Comparison of ENCODE assay signal across 10 mouse cellular contexts in the genomic region with DNA sequence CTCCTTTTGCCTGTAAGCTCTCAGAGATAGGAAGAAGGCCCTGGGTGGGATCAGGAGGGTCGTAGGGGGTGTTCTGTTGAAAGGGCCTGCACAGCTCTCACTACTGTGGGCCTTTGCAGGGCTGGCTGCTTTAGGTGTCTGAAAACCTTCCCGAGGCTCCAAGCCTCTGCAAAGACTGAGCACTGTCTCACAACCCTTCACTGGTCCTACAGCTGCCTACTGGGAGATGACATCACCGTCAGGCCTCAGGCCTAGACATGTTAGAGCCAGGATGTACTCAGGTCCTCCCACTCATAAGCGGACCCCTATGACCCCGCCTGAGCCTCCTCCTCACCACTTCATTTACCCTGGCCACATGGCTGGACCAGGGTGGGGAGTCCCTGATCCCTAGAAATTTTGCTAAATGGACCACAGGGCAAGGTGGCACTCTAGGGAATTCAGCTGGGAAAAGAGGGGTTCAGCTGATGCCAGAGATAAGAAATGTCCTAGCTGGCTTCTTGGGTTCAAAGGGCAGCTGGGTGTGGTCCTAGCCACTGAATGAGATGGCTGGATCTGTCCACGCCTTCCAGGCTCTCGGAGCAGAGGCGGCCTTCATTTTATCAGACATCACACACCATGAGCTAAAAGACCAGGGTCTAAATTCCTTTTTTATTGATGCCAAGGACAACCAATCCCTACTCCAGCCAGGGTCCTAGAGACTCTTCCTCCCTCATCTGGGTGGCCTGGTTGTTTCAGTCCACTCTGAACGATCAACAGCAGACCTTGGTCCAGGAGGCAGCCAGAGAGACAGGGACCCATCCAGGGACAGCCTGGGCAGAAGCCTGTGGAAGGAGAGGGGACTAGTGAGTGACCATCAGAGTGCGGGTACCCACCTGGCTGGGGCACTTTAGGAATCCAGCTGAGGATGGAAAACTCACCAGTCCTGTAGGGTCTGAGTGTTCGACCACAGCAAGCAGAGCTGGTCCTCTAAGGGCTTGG. TPM values are rescaled to one million over a fixed set of nuclear protein-coding genes. Genes with fewer than 3 reads are reported as not detected.
DNase-seq lines count a peak whose midpoint lies in the region; ATAC-seq lines count a peak whose summit lies in the region.
"Had no signal": no experiment of that assay in that cellular context is flagged by ENCODE, and none has a peak within 500 bp of the region (broad histone marks: within the 10 kb centered on the region; RNA-seq: fewer than 3 reads in every experiment).

No protein-coding gene starts in this region.

- peaks cover 14% of the 10 kb centered on the region for H3K4me1 ChIP-seq in liver, embryonic 11.5 days (replicated peaks; ENCODE audit: control insufficient read depth, insufficient read depth, low read length)
- peaks cover 15% of the 10 kb centered on the region for H3K4me1 ChIP-seq in limb, embryonic 13.5 days
- peaks cover 9% of the 10 kb centered on the region for H3K4me1 ChIP-seq in stomach, embryonic 15.5 days

- no peak overlapping the region for H3K9ac ChIP-seq in liver, embryonic 11.5 days (ENCODE audit: low read depth, low read length)
- H3K9ac ChIP-seq in limb, embryonic 13.5 days: peak overlapping the region; percentile 72
- H3K9ac ChIP-seq in stomach, embryonic 15.5 days: no peak overlapping the region

- WGBS in liver, embryonic 11.5 days: 72% methylated on average over 11 of the region's 11 CpGs
- 73% methylated on average over 11 of the region's 11 CpGs for WGBS in limb, embryonic 13.5 days
- WGBS in stomach, embryonic 15.5 days: 78% methylated on average over 11 of the region's 11 CpGs

- H3K4me2 ChIP-seq in liver, embryonic 11.5 days: peak overlapping the region; percentile 93; the same call in 1 of the 2 replicates
- peak overlapping the region; percentile 97 for H3K4me2 ChIP-seq in limb, embryonic 13.5 days (replicated peaks)
- H3K4me2 ChIP-seq in stomach, embryonic 15.5 days: peak overlapping the region; percentile 95; the same call in 1 of the 2 replicates

- no peak overlapping the region for H3K27ac ChIP-seq in liver, embryonic 11.5 days (ENCODE audit: low read depth, low read length)
- no peak overlapping the region for H3K27ac ChIP-seq in limb, embryonic 13.5 days
- no peak overlapping the region for H3K27ac ChIP-seq in stomach, embryonic 15.5 days

- ATAC-seq in liver, embryonic 11.5 days (replicated peaks; ENCODE audit: low FRiP score): peak; percentile 30; the same call in 1 of the 2 replicates
- 0 out of 2 replicates have a peak, but pooled peaks have one; percentile 7 for ATAC-seq in limb, embryonic 13.5 days (ENCODE audit: low FRiP score, low read depth)
- ATAC-seq in stomach, embryonic 15.5 days (ENCODE audit: insufficient read depth, low FRiP score, low read depth): 0 out of 2 replicates have a peak, but pooled peaks have one; percentile 23

- H3K27me3 ChIP-seq in liver, embryonic 11.5 days (replicated peaks; ENCODE audit: control insufficient read depth, insufficient read depth, low read length): peaks cover 20% of the 10 kb centered on the region
- H3K27me3 ChIP-seq in limb, embryonic 13.5 days: 0 out of 2 replicates have a peak, but pooled peaks cover 7% of the 10 kb centered on the region
- no peaks in the 10 kb centered on the region for H3K27me3 ChIP-seq in stomach, embryonic 15.5 days (replicated peaks)

- no peaks in the 10 kb centered on the region for H3K9me3 ChIP-seq in liver, embryonic 11.5 days (ENCODE audit: control insufficient read depth, low read length)
- H3K9me3 ChIP-seq in limb, embryonic 13.5 days: no peaks in the 10 kb centered on the region
- H3K9me3 ChIP-seq in stomach, embryonic 15.5 days: no peaks in the 10 kb centered on the region

- H3K36me3 ChIP-seq in liver, embryonic 11.5 days (ENCODE audit: control insufficient read depth, insufficient read depth, low read length): no peaks in the 10 kb centered on the region
- H3K36me3 ChIP-seq in limb, embryonic 13.5 days: no peaks in the 10 kb centered on the region
- no peaks in the 10 kb centered on the region for H3K36me3 ChIP-seq in stomach, embryonic 15.5 days

- DNase-seq in cerebellum, adult 11-12 months: peak; percentile 12
- DNase-seq in cerebellum, adult 18-20 months: no peak
- DNase-seq in liver, embryonic 11.5 days (ENCODE audit: low spot score): no peak
- DNase-seq in liver: no peak
- no peak for DNase-seq in left cerebral cortex, postnatal 36 days (ENCODE audit: low spot score in 2 of 2)
- DNase-seq in adrenal gland, postnatal 25 days: no peak

- no peak overlapping the region for H3K4me3 ChIP-seq in liver, embryonic 11.5 days (ENCODE audit: low read depth, low read length)
- peak overlapping the region; percentile 54; the same call in 1 of the 2 replicates for H3K4me3 ChIP-seq in limb, embryonic 13.5 days
- H3K4me3 ChIP-seq in stomach, embryonic 15.5 days (replicated peaks): no peak overlapping the region

- intact Hi-C loops in left cerebral cortex, postnatal 36 days (cut with DNase I): no loop called here

RNA-seq across cellular contexts. Expression of a gene that starts 0.9 kb away (rescaled TPM):
- polyA plus RNA-seq in liver, embryonic 11.5 days (2014; fragmentation: Nextera tagmentation; extraction: Ambion mirVana): 1.2 and 1.6 TPM in 2 replicates
- 12.1 and 12.8 TPM in 2 replicates for polyA plus RNA-seq in limb, embryonic 13.5 days (2015; fragmentation: Nextera tagmentation; extraction: Ambion mirVana)
- 44.2 and 48.8 TPM in 2 replicates for polyA plus RNA-seq in stomach, embryonic 15.5 days (2015; fragmentation: Nextera tagmentation; extraction: Ambion mirVana)
- total RNA-seq in left cerebral cortex, postnatal 36 days (2021): not detected
- not detected in 2 replicates for total RNA-seq in adrenal gland, postnatal 25 days (2021)
- total RNA-seq: left cerebral cortex, postnatal 14 days; monocyte, adult 5-6 weeks had no signal

RNA-seq across cellular contexts. Expression of a gene that starts 1.4 kb away (rescaled TPM):
- 0.44 and 0.53 TPM in 2 replicates for polyA plus RNA-seq in liver, embryonic 11.5 days (2014; fragmentation: Nextera tagmentation; extraction: Ambion mirVana)
- 0.13 TPM in 1 of 2 replicates, not detected in the other for polyA plus RNA-seq in limb, embryonic 13.5 days (2015; fragmentation: Nextera tagmentation; extraction: Ambion mirVana)
- polyA plus RNA-seq in stomach, embryonic 15.5 days (2015; fragmentation: Nextera tagmentation; extraction: Ambion mirVana): 14.5 and 18.4 TPM in 2 replicates
- not detected for total RNA-seq in left cerebral cortex, postnatal 36 days (2021)
- 14.4 and 16.5 TPM in 2 replicates for total RNA-seq in adrenal gland, postnatal 25 days (2021)
- total RNA-seq: left cerebral cortex, postnatal 14 days; monocyte, adult 5-6 weeks had no signal

RNA-seq across cellular contexts. Expression of a gene that starts 11.7 kb away (rescaled TPM):
- 4.0 and 4.1 TPM in 2 replicates for polyA plus RNA-seq in liver, embryonic 11.5 days (2014; fragmentation: Nextera tagmentation; extraction: Ambion mirVana)
- 1.8 and 2.3 TPM in 2 replicates for polyA plus RNA-seq in limb, embryonic 13.5 days (2015; fragmentation: Nextera tagmentation; extraction: Ambion mirVana)
- 4.6 and 5.7 TPM in 2 replicates for polyA plus RNA-seq in stomach, embryonic 15.5 days (2015; fragmentation: Nextera tagmentation; extraction: Ambion mirVana)
- 1 to 10 TPM; 1.7 to 2.0 TPM for total RNA-seq in left cerebral cortex, postnatal 36 days (2021)
- total RNA-seq in adrenal gland, postnatal 25 days (2021): 7.8 and 10.4 TPM in 2 replicates

RNA-seq across cellular contexts. Expression of a gene that starts 13.8 kb away (rescaled TPM):
- polyA plus RNA-seq in liver, embryonic 11.5 days (2014; fragmentation: Nextera tagmentation; extraction: Ambion mirVana): 0.16 and 0.17 TPM in 2 replicates
- polyA plus RNA-seq in limb, embryonic 13.5 days (2015; fragmentation: Nextera tagmentation; extraction: Ambion mirVana): 1.6 and 2.3 TPM in 2 replicates
- polyA plus RNA-seq in stomach, embryonic 15.5 days (2015; fragmentation: Nextera tagmentation; extraction: Ambion mirVana): 0.19 and 0.28 TPM in 2 replicates
- total RNA-seq in left cerebral cortex, postnatal 36 days (2021): under 1 TPM; 0.17 to 0.39 TPM
- not detected in 2 replicates for total RNA-seq in adrenal gland, postnatal 25 days (2021)
- total RNA-seq: monocyte, adult 5-6 weeks had no signal

RNA-seq across cellular contexts. Expression of a gene that starts 49.4 kb away (rescaled TPM):
- 70.9 and 81.0 TPM in 2 replicates for polyA plus RNA-seq in liver, embryonic 11.5 days (2014; fragmentation: Nextera tagmentation; extraction: Ambion mirVana)
- polyA plus RNA-seq in limb, embryonic 13.5 days (2015; fragmentation: Nextera tagmentation; extraction: Ambion mirVana): 87.2 and 88.0 TPM in 2 replicates
- 58.8 and 63.4 TPM in 2 replicates for polyA plus RNA-seq in stomach, embryonic 15.5 days (2015; fragmentation: Nextera tagmentation; extraction: Ambion mirVana)
- 10 to 100 TPM; 64.4 to 78.0 TPM for total RNA-seq in left cerebral cortex, postnatal 36 days (2021)
- total RNA-seq in adrenal gland, postnatal 25 days (2021): 83.3 and 83.9 TPM in 2 replicates

Comparison
In these comparisons a context has a peak if more than half of its experiments do, and no peak if none do; other contexts are left out.
1. RNA of a gene that starts 1.4 kb away (polyA plus RNA-seq): 14.5 to 18.4 TPM in stomach, embryonic 15.5 days; 0.44 to 0.53 TPM in liver, embryonic 11.5 days and 0.13 TPM in limb, embryonic 13.5 days; every median in the first group is over 10 times any median in the second.
2. Peak in every context shown above with its lines, with median percentiles within 50 percentile points of each other: ATAC-seq and H3K4me2 ChIP-seq.